12 mouse cellular contexts compared by ENCODE assay signal in the genomic region with DNA sequence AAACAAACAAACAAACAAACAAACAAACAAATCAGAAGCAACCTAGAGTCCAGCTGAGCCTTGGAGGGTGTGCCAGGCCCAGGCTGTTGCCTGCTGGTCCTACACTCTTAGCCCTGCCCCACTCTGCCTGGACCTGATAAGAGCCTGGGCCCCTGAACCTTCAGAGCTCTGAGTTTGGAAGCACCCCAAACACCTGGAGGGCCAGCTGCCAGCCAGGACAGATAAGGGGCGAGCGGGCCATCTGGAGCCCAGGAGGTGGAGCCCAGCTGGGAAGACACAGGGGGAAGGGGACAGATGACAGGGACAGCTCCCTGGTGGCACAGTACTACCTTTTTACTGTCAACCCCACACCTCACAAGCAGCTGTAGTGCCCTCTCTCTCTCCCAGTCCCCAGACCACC. TPM values are rescaled to one million over a fixed set of nuclear protein-coding genes. Genes with fewer than 3 reads are reported as not detected.
DNase-seq lines count a peak whose midpoint lies in the region; ATAC-seq and TF ChIP-seq lines count a peak whose summit lies in the region.
"Had no signal": no experiment of that assay in that cellular context is flagged by ENCODE, and none has a peak within 500 bp of the region (broad histone marks: within the 10 kb centered on the region; RNA-seq: fewer than 3 reads in every experiment).

No protein-coding gene starts in this region.

- H3K27me3 ChIP-seq in forebrain, embryonic 10.5 days (ENCODE audit: poor library complexity, severe bottlenecking): 0 out of 2 replicates have a peak, but pooled peaks cover 7% of the 10 kb centered on the region
- no peaks in the 10 kb centered on the region for H3K27me3 ChIP-seq in forebrain, postnatal 0 days (ENCODE audit: insufficient read depth, low read length)
- no peaks in the 10 kb centered on the region; the same call in 1 of the 2 replicates for H3K27me3 ChIP-seq in midbrain, embryonic 10.5 days (ENCODE audit: low read depth, poor library complexity, severe bottlenecking)
- H3K27me3 ChIP-seq in midbrain, embryonic 14.5 days (ENCODE audit: control insufficient read depth, insufficient read depth, low read length): no peaks in the 10 kb centered on the region
- no peaks in the 10 kb centered on the region for H3K27me3 ChIP-seq in liver, embryonic 14.5 days (ENCODE audit: control insufficient read depth, insufficient read depth, low read length)
- H3K27me3 ChIP-seq in stomach, embryonic 15.5 days (replicated peaks): no peaks in the 10 kb centered on the region
- H3K27me3 ChIP-seq: neural tube, embryonic 15.5 days had no signal

- H3K9me3 ChIP-seq in forebrain, embryonic 10.5 days: no peaks in the 10 kb centered on the region
- no peaks in the 10 kb centered on the region for H3K9me3 ChIP-seq in forebrain, postnatal 0 days (ENCODE audit: low read length)
- H3K9me3 ChIP-seq in midbrain, embryonic 10.5 days (replicated peaks): no peaks in the 10 kb centered on the region
- no peaks in the 10 kb centered on the region for H3K9me3 ChIP-seq in midbrain, embryonic 14.5 days (ENCODE audit: control insufficient read depth, low read length)
- H3K9me3 ChIP-seq in liver, embryonic 14.5 days (ENCODE audit: control insufficient read depth, low read length): no peaks in the 10 kb centered on the region
- H3K9me3 ChIP-seq in stomach, embryonic 15.5 days: no peaks in the 10 kb centered on the region
- H3K9me3 ChIP-seq: neural tube, embryonic 15.5 days had no signal

- intact Hi-C loops in left cerebral cortex, postnatal 14 days (cut with DNase I): no loop called here

- 66% methylated on average over 2 of the region's 2 CpGs for WGBS in forebrain, embryonic 10.5 days
- 66% methylated on average over 2 of the region's 2 CpGs for WGBS in forebrain, postnatal 0 days
- WGBS in midbrain, embryonic 10.5 days: 50% methylated on average over 2 of the region's 2 CpGs
- 73% methylated on average over 2 of the region's 2 CpGs for WGBS in midbrain, embryonic 14.5 days
- 0% methylated on average over 2 of the region's 2 CpGs for WGBS in liver, embryonic 14.5 days (ENCODE audit: insufficient replicate concordance)
- WGBS in stomach, embryonic 15.5 days: 32% methylated on average over 2 of the region's 2 CpGs

- H3K4me3 ChIP-seq in forebrain, embryonic 10.5 days: peak overlapping the region; percentile 24; the same call in 1 of the 2 replicates
- no peak overlapping the region for H3K4me3 ChIP-seq in forebrain, postnatal 0 days (ENCODE audit: low read depth, low read length)
- peak overlapping the region; percentile 16; the same call in 1 of the 2 replicates for H3K4me3 ChIP-seq in midbrain, embryonic 10.5 days
- H3K4me3 ChIP-seq in midbrain, embryonic 14.5 days (replicated peaks; ENCODE audit: low read depth, low read length): no peak overlapping the region
- peak overlapping the region; percentile 86 to 94 for H3K4me3 ChIP-seq in liver, embryonic 14.5 days (ENCODE audit: insufficient read depth in 1 of 2, low read depth in 2 of 2, low read length in 2 of 2)
- no peak overlapping the region for H3K4me3 ChIP-seq in stomach, embryonic 15.5 days (replicated peaks)
- H3K4me3 ChIP-seq: neural tube, embryonic 15.5 days had no signal

- no peaks in the 10 kb centered on the region for H3K36me3 ChIP-seq in forebrain, embryonic 10.5 days (replicated peaks)
- no peaks in the 10 kb centered on the region for H3K36me3 ChIP-seq in forebrain, postnatal 0 days (ENCODE audit: insufficient read depth)
- no peaks in the 10 kb centered on the region for H3K36me3 ChIP-seq in midbrain, embryonic 10.5 days
- H3K36me3 ChIP-seq in midbrain, embryonic 14.5 days (ENCODE audit: control insufficient read depth, insufficient read depth, low read length): no peaks in the 10 kb centered on the region
- peaks cover 54% of the 10 kb centered on the region for H3K36me3 ChIP-seq in liver, embryonic 14.5 days (replicated peaks; ENCODE audit: control insufficient read depth, insufficient read depth, low read depth)
- H3K36me3 ChIP-seq in stomach, embryonic 15.5 days: no peaks in the 10 kb centered on the region
- H3K36me3 ChIP-seq: neural tube, embryonic 15.5 days had no signal

- H3K27ac ChIP-seq in forebrain, embryonic 10.5 days: peak overlapping the region; percentile 70; the same call in 1 of the 2 replicates
- no peak overlapping the region for H3K27ac ChIP-seq in forebrain, postnatal 0 days (ENCODE audit: low read depth, low read length)
- H3K27ac ChIP-seq in midbrain, embryonic 10.5 days (replicated peaks): peak overlapping the region; percentile 25; the same call in 1 of the 2 replicates
- no peak overlapping the region for H3K27ac ChIP-seq in midbrain, embryonic 14.5 days (replicated peaks; ENCODE audit: low read depth, low read length)
- H3K27ac ChIP-seq in liver, embryonic 14.5 days: peak overlapping the region; percentile 90
- no peak overlapping the region for H3K27ac ChIP-seq in stomach, embryonic 15.5 days
- H3K27ac ChIP-seq: neural tube, embryonic 15.5 days had no signal

- peak; percentile 98 for TF ChIP-seq EP300 in liver, embryonic 14.5 days (IDR thresholded peaks at IDR 0.05; ENCODE audit: low read depth)

- H3K4me1 ChIP-seq in forebrain, embryonic 10.5 days: peaks cover 9% of the 10 kb centered on the region
- no peaks in the 10 kb centered on the region for H3K4me1 ChIP-seq in forebrain, postnatal 0 days (ENCODE audit: insufficient read depth)
- H3K4me1 ChIP-seq in midbrain, embryonic 10.5 days: peaks cover 10% of the 10 kb centered on the region; the same call in 1 of the 2 replicates
- H3K4me1 ChIP-seq in midbrain, embryonic 14.5 days (ENCODE audit: control insufficient read depth, insufficient read depth, low read length): no peaks in the 10 kb centered on the region
- H3K4me1 ChIP-seq in liver, embryonic 14.5 days (replicated peaks; ENCODE audit: control insufficient read depth in 2 of 2, insufficient read depth in 2 of 2, low read length in 1 of 2): peaks cover 39 to 58% of the 10 kb centered on the region in 2 experiments
- H3K4me1 ChIP-seq in stomach, embryonic 15.5 days: no peaks in the 10 kb centered on the region
- H3K4me1 ChIP-seq: neural tube, embryonic 15.5 days had no signal

- no peak for DNase-seq in forebrain, embryonic 10.5 days (ENCODE audit: extremely low spot score, low spot score)
- DNase-seq in forebrain, postnatal 0 days: no peak
- no peak for DNase-seq in midbrain, embryonic 10.5 days (ENCODE audit: low spot score)
- no peak for DNase-seq in midbrain, embryonic 14.5 days
- DNase-seq in liver, embryonic 14.5 days (ENCODE audit: low read depth in 3 of 3, low spot score in 3 of 3): peak; percentile 96 to 98 (median 97)
- DNase-seq in left cerebral cortex, postnatal 14 days (ENCODE audit: low spot score in 2 of 2): no peak
- no peak for DNase-seq in left cerebral cortex, adult 9 months (ENCODE audit: low spot score in 2 of 2)
- DNase-seq: cerebellum, adult 11-12 months; left cerebral cortex, postnatal 4 days; right cerebral cortex, postnatal 14 days had no signal

- no peak for TF ChIP-seq CTCF in forebrain, postnatal 0 days (IDR thresholded peaks at IDR 0.05; ENCODE audit: low read depth)
- TF ChIP-seq CTCF in liver, embryonic 14.5 days (IDR thresholded peaks at IDR 0.05; ENCODE audit: low read depth): no peak

- H3K9ac ChIP-seq in forebrain, postnatal 0 days: no peak overlapping the region
- H3K9ac ChIP-seq in midbrain, embryonic 14.5 days (replicated peaks; ENCODE audit: low read length): no peak overlapping the region
- peak overlapping the region; percentile 100 for H3K9ac ChIP-seq in liver, embryonic 14.5 days (replicated peaks)
- no peak overlapping the region for H3K9ac ChIP-seq in stomach, embryonic 15.5 days
- H3K9ac ChIP-seq: neural tube, embryonic 15.5 days had no signal

- no peak for ATAC-seq in forebrain, postnatal 0 days
- no peak for ATAC-seq in midbrain, embryonic 14.5 days (ENCODE audit: low FRiP score, low TSS enrichment)
- peak; percentile 77 for ATAC-seq in liver, embryonic 14.5 days (ENCODE audit: insufficient read depth)
- peak; percentile 80 for ATAC-seq in stomach, embryonic 15.5 days (ENCODE audit: insufficient read depth, low FRiP score, low read depth)

- H3K4me2 ChIP-seq in forebrain, postnatal 0 days (ENCODE audit: low read depth): no peak overlapping the region
- H3K4me2 ChIP-seq in midbrain, embryonic 14.5 days (ENCODE audit: low read length): no peak overlapping the region
- H3K4me2 ChIP-seq in liver, embryonic 14.5 days (ENCODE audit: low read depth): peak overlapping the region; percentile 98
- no peak overlapping the region for H3K4me2 ChIP-seq in stomach, embryonic 15.5 days
- H3K4me2 ChIP-seq: neural tube, embryonic 15.5 days had no signal

RNA-seq across cellular contexts. Expression of a gene that starts 2.4 kb away (rescaled TPM):
- 37.4 and 52.1 TPM in 2 replicates for polyA plus RNA-seq in forebrain, embryonic 10.5 days (2016; fragmentation: Nextera tagmentation; extraction: Ambion mirVana)
- 0.24 and 1.2 TPM in 2 replicates for total RNA-seq in forebrain, postnatal 0 days (2014; rRNA removed)
- polyA plus RNA-seq in forebrain, postnatal 0 days (2015; fragmentation: Nextera tagmentation; extraction: Ambion mirVana): 0.50 and 0.68 TPM in 2 replicates
- 33.8 and 33.9 TPM in 2 replicates for polyA plus RNA-seq in midbrain, embryonic 10.5 days (2016; fragmentation: Nextera tagmentation; extraction: Ambion mirVana)
- 0.51 and 2.3 TPM in 2 replicates for polyA plus RNA-seq in midbrain, embryonic 14.5 days (2014; fragmentation: Nextera tagmentation; extraction: Ambion mirVana)
- 570 and 632 TPM in 2 replicates for polyA plus RNA-seq in liver, embryonic 14.5 days (2012; rRNA removed)
- 606 and 703 TPM in 2 replicates for polyA plus RNA-seq in liver, embryonic 14.5 days (2014; fragmentation: Nextera tagmentation; extraction: Ambion mirVana)
- polyA plus RNA-seq in stomach, embryonic 15.5 days (2015; fragmentation: Nextera tagmentation; extraction: Ambion mirVana): 31.8 and 68.8 TPM in 2 replicates
- 1 to 10 TPM; 1.2 to 1.3 TPM for total RNA-seq in left cerebral cortex, postnatal 14 days (2021)

RNA-seq across cellular contexts. Expression of a gene that starts 29.6 kb away (rescaled TPM):
- 10.5 and 13.5 TPM in 2 replicates for polyA plus RNA-seq in forebrain, embryonic 10.5 days (2016; fragmentation: Nextera tagmentation; extraction: Ambion mirVana)
- 306 and 418 TPM in 2 replicates for total RNA-seq in forebrain, postnatal 0 days (2014; rRNA removed)
- 118 and 121 TPM in 2 replicates for polyA plus RNA-seq in forebrain, postnatal 0 days (2015; fragmentation: Nextera tagmentation; extraction: Ambion mirVana)
- 21.5 and 40.7 TPM in 2 replicates for polyA plus RNA-seq in midbrain, embryonic 10.5 days (2016; fragmentation: Nextera tagmentation; extraction: Ambion mirVana)
- polyA plus RNA-seq in midbrain, embryonic 14.5 days (2014; fragmentation: Nextera tagmentation; extraction: Ambion mirVana): 113 and 165 TPM in 2 replicates
- 1.4 and 1.9 TPM in 2 replicates for polyA plus RNA-seq in liver, embryonic 14.5 days (2012; rRNA removed)
- polyA plus RNA-seq in liver, embryonic 14.5 days (2014; fragmentation: Nextera tagmentation; extraction: Ambion mirVana): 1.0 and 1.2 TPM in 2 replicates
- 8.8 and 9.2 TPM in 2 replicates for polyA plus RNA-seq in stomach, embryonic 15.5 days (2015; fragmentation: Nextera tagmentation; extraction: Ambion mirVana)
- total RNA-seq in left cerebral cortex, postnatal 14 days (2021): 100 to 1,000 TPM; 399 to 416 TPM

RNA-seq across cellular contexts. Expression of a gene that starts 44.1 kb away (rescaled TPM):
- 95.5 and 98.7 TPM in 2 replicates for polyA plus RNA-seq in forebrain, embryonic 10.5 days (2016; fragmentation: Nextera tagmentation; extraction: Ambion mirVana)
- 94.3 and 109 TPM in 2 replicates for total RNA-seq in forebrain, postnatal 0 days (2014; rRNA removed)
- 73.2 and 78.7 TPM in 2 replicates for polyA plus RNA-seq in forebrain, postnatal 0 days (2015; fragmentation: Nextera tagmentation; extraction: Ambion mirVana)
- 89.6 and 90.3 TPM in 2 replicates for polyA plus RNA-seq in midbrain, embryonic 10.5 days (2016; fragmentation: Nextera tagmentation; extraction: Ambion mirVana)
- polyA plus RNA-seq in midbrain, embryonic 14.5 days (2014; fragmentation: Nextera tagmentation; extraction: Ambion mirVana): 77.6 and 84.4 TPM in 2 replicates
- polyA plus RNA-seq in liver, embryonic 14.5 days (2012; rRNA removed): 19.9 and 34.7 TPM in 2 replicates
- polyA plus RNA-seq in liver, embryonic 14.5 days (2014; fragmentation: Nextera tagmentation; extraction: Ambion mirVana): 42.5 and 48.8 TPM in 2 replicates
- polyA plus RNA-seq in stomach, embryonic 15.5 days (2015; fragmentation: Nextera tagmentation; extraction: Ambion mirVana): 82.7 and 83.0 TPM in 2 replicates
- 100 to 1,000 TPM; 104 to 108 TPM for total RNA-seq in left cerebral cortex, postnatal 14 days (2021)

RNA-seq across cellular contexts. Expression of a gene that starts 44.1 kb away (rescaled TPM):
- polyA plus RNA-seq in forebrain, embryonic 10.5 days (2016; fragmentation: Nextera tagmentation; extraction: Ambion mirVana): 255 and 262 TPM in 2 replicates
- total RNA-seq in forebrain, postnatal 0 days (2014; rRNA removed): 96.3 and 114 TPM in 2 replicates
- polyA plus RNA-seq in forebrain, postnatal 0 days (2015; fragmentation: Nextera tagmentation; extraction: Ambion mirVana): 120 and 129 TPM in 2 replicates
- polyA plus RNA-seq in midbrain, embryonic 10.5 days (2016; fragmentation: Nextera tagmentation; extraction: Ambion mirVana): 234 and 249 TPM in 2 replicates
- polyA plus RNA-seq in midbrain, embryonic 14.5 days (2014; fragmentation: Nextera tagmentation; extraction: Ambion mirVana): 132 and 144 TPM in 2 replicates
- polyA plus RNA-seq in liver, embryonic 14.5 days (2012; rRNA removed): 167 and 187 TPM in 2 replicates
- 339 and 363 TPM in 2 replicates for polyA plus RNA-seq in liver, embryonic 14.5 days (2014; fragmentation: Nextera tagmentation; extraction: Ambion mirVana)
- polyA plus RNA-seq in stomach, embryonic 15.5 days (2015; fragmentation: Nextera tagmentation; extraction: Ambion mirVana): 256 and 259 TPM in 2 replicates
- 10 to 100 TPM; 71.0 to 71.3 TPM for total RNA-seq in left cerebral cortex, postnatal 14 days (2021)

Comparison
In these comparisons a context has a peak if more than half of its experiments do, and no peak if none do; other contexts are left out.
1. H3K27ac ChIP-seq: peak in forebrain, embryonic 10.5 days (single experiment), midbrain, embryonic 10.5 days (single experiment) and liver, embryonic 14.5 days (single experiment); none in forebrain, postnatal 0 days (single experiment), midbrain, embryonic 14.5 days (single experiment) and stomach, embryonic 15.5 days (single experiment).
2. H3K4me3 ChIP-seq: peak in forebrain, embryonic 10.5 days (single experiment), midbrain, embryonic 10.5 days (single experiment) and liver, embryonic 14.5 days (2 of 2); none in forebrain, postnatal 0 days (single experiment), midbrain, embryonic 14.5 days (single experiment) and stomach, embryonic 15.5 days (single experiment).
3. DNase-seq: peak in liver, embryonic 14.5 days (3 of 3); none in forebrain, embryonic 10.5 days (single experiment), forebrain, postnatal 0 days (single experiment), midbrain, embryonic 10.5 days (single experiment), midbrain, embryonic 14.5 days (single experiment), left cerebral cortex, postnatal 14 days (0 of 2) and left cerebral cortex, adult 9 months (0 of 2).
4. ATAC-seq: peak in liver, embryonic 14.5 days (single experiment) and stomach, embryonic 15.5 days (single experiment); none in forebrain, postnatal 0 days (single experiment) and midbrain, embryonic 14.5 days (single experiment).